Mouse (Mus musculus) ES-E14 (cell line): ENCODE results near the gene Slc45a3.

Experiments
- CHD2 ChIP-seq: IDR thresholded peaks from 2 replicates; pipeline ENCODE4 v1.6.1; 2014; ENCODE audit warnings: mild to moderate bottlenecking, low read depth, low read length, inconsistent platforms
- MAFK ChIP-seq: IDR thresholded peaks from 2 replicates; pipeline ENCODE4 v1.6.1; 2014; ENCODE audit warnings: mild to moderate bottlenecking, low read depth, low read length, inconsistent platforms; ENCODE audit not compliant: insufficient read depth
- ZNF384 ChIP-seq: IDR thresholded peaks from 2 replicates; pipeline ENCODE4 v1.6.1; 2012; ENCODE audit warnings: low read depth, low read length, inconsistent platforms

DNA sequence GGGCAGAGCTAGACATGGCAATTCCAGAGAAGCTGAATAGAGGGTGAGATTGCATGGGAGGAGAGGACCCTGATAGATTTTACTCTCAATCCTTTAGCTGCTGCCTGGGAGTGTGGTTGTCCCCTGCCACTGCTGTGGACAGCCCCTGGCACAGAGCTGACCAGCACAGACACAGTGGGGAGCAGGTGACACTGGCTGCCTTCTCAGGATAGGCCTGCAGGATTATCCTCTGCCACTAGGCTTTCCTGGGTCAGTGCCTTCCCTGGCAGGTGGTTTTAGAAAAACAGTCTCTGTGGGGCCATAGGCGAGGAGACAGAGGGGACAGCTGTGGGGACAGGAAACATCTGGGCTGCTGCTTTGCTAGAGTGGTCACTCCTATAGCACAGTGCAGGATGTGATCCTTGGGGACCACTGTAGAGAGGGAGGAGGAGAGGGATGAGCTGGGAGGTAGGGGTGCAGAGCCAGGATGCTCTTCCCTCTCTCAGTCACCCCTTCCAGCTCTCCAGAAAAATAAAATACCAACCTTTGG, 14.7 kb upstream of the Slc45a3 start:
- TF ChIP-seq ZNF384: no peak
- TF ChIP-seq MAFK: no peak
- TF ChIP-seq CHD2: no peak
